ENCODE assay signal across 23 mouse cellular contexts in genomic region chr7:130946303-130946702, GRCm38 (mm10). TPM values are rescaled to one million over a fixed set of nuclear protein-coding genes. Genes with fewer than 3 reads are reported as not detected.
DNase-seq lines count a peak whose midpoint lies in the region; TF ChIP-seq lines count a peak whose summit lies in the region.
"Had no signal": no experiment of that assay in that cellular context is flagged by ENCODE, and none has a peak within 500 bp of the region (broad histone marks: within the 10 kb centered on the region; RNA-seq: fewer than 3 reads in every experiment).

No protein-coding gene starts in this region.

- H3K9ac ChIP-seq in ES-Bruce4 (ENCODE audit: low read depth, poor library complexity, severe bottlenecking), result no peak overlapping the region
- H3K9ac ChIP-seq: embryonic facial prominence, embryonic 12.5 days; hindbrain, embryonic 14.5 days; liver, embryonic 14.5 days had no signal

- DNase-seq in 3T3-L1 (ENCODE audit: low read depth, low spot score) (peak; percentile 95), R1 (ENCODE audit: low read depth, low spot score) (peak; percentile 80)
- no peak for DNase-seq in layer of hippocampus, adult 11-12 months (ENCODE audit: low spot score)
- no peak for DNase-seq in spleen, postnatal 14 days (ENCODE audit: low spot score in 2 of 2)
- DNase-seq: adrenal gland, adult 8-10 months; cerebellum, adult 8-10 months; cerebellum, postnatal 25 days; embryo, embryonic 11 days; gastrocnemius, adult 2 months; gastrocnemius, postnatal 36 days; kidney, adult 9 months; kidney, postnatal 10 days; liver; lung, adult 2 months; lung, postnatal 10 days; midbrain, embryonic 14.5 days; right cerebral cortex, adult 18-20 months; right cerebral cortex, postnatal 4 days had no signal

- H3K79me2 ChIP-seq in myocyte (ENCODE audit: control insufficient read depth, insufficient read depth), result peaks cover 34% of the 10 kb centered on the region

- H3K4me1 ChIP-seq in ES-Bruce4 (ENCODE audit: control insufficient read depth, insufficient read depth, low read length), result peaks cover 5% of the 10 kb centered on the region

- no peaks in the 10 kb centered on the region for H3K36me3 ChIP-seq in ES-Bruce4 (ENCODE audit: control insufficient read depth, insufficient read depth, low read length, poor library complexity, severe bottlenecking)
- peaks cover 8% of the 10 kb centered on the region for H3K36me3 ChIP-seq in myocyte (ENCODE audit: control insufficient read depth, insufficient read depth)
- H3K36me3 ChIP-seq: embryonic facial prominence, embryonic 12.5 days had no signal

- no peak for TF ChIP-seq EP300 in ES-Bruce4 (IDR thresholded peaks at IDR 0.05; ENCODE audit: insufficient read depth, low read depth, low read length)

- no peaks in the 10 kb centered on the region for H3K9me3 ChIP-seq in ES-Bruce4 (replicated peaks; ENCODE audit: control insufficient read depth, insufficient read depth, low read length, poor library complexity, severe bottlenecking)
- H3K9me3 ChIP-seq: embryonic facial prominence, embryonic 12.5 days had no signal

- peak overlapping the region; percentile 26 for H3K4me2 ChIP-seq in myocyte (ENCODE audit: low read depth)
- H3K4me2 ChIP-seq: embryonic facial prominence, embryonic 12.5 days; hindbrain, embryonic 14.5 days had no signal

- no peak overlapping the region for H3ac ChIP-seq in myocyte (ENCODE audit: control insufficient read depth, insufficient read length)

- no peak for TF ChIP-seq CTCF in ES-Bruce4 (IDR thresholded peaks at IDR 0.05; ENCODE audit: low read depth, low read length)

- H3K27me3 ChIP-seq in ES-Bruce4 (ENCODE audit: control insufficient read depth, insufficient read depth, low read length, poor library complexity, severe bottlenecking) (no peaks in the 10 kb centered on the region), myocyte (ENCODE audit: control insufficient read depth, insufficient read depth, insufficient read length) (no peaks in the 10 kb centered on the region)
- H3K27me3 ChIP-seq: embryonic facial prominence, embryonic 12.5 days had no signal

- H3K4me3 ChIP-seq in ES-Bruce4 (ENCODE audit: low read depth, low read length) (no peak overlapping the region), myocyte (no peak overlapping the region)
- H3K4me3 ChIP-seq: embryonic facial prominence, embryonic 12.5 days; gastrocnemius, adult 2 months had no signal

- TF ChIP-seq POLR2A in ES-Bruce4 (IDR thresholded peaks at IDR 0.05; ENCODE audit: insufficient read depth, low read length) (no peak), myocyte (IDR thresholded peaks at IDR 0.05; ENCODE audit: insufficient read length, low read depth) (no peak)

- H3K27ac ChIP-seq in ES-Bruce4 (ENCODE audit: insufficient read depth, low read length), result peak overlapping the region; percentile 83
- H3K27ac ChIP-seq: embryonic facial prominence, embryonic 12.5 days; gastrocnemius, adult 2 months; hindbrain, embryonic 14.5 days; liver, embryonic 14.5 days had no signal

TF ChIP-seq in myocyte, 11 proteins besides CTCF, POLR2A, EP300 and RAD21:
- TF ChIP-seq TCF12 (IDR thresholded peaks at IDR 0.05; ENCODE audit: insufficient read depth, poor library complexity, severe bottlenecking) (peak; percentile 40), TCF3 (IDR thresholded peaks at IDR 0.05; ENCODE audit: insufficient read length, low read depth) (no peak), POLR2AphosphoS2 (IDR thresholded peaks at IDR 0.05; ENCODE audit: insufficient read length, low read depth) (no peak), MYOG (IDR thresholded peaks at IDR 0.05; ENCODE audit: control insufficient read depth in 1 of 3, insufficient read depth in 1 of 3, insufficient read length in 2 of 3, low read depth in 2 of 3) (no peak), SRF (IDR thresholded peaks at IDR 0.05; ENCODE audit: control insufficient read depth, insufficient read length, low read depth) (no peak), USF1 (IDR thresholded peaks at IDR 0.05; ENCODE audit: low read depth) (no peak), E2F4 (IDR thresholded peaks at IDR 0.05; ENCODE audit: insufficient read depth) (no peak), MYOD1 (IDR thresholded peaks at IDR 0.05; ENCODE audit: control insufficient read depth in 1 of 3, insufficient read length in 2 of 3, low read depth in 2 of 3) (peak in 1 of 3 experiments; percentile 3), CEBPB (IDR thresholded peaks at IDR 0.05; ENCODE audit: insufficient read depth, poor library complexity, severe bottlenecking) (peak; percentile 97), REST (IDR thresholded peaks at IDR 0.05; ENCODE audit: insufficient read depth, insufficient read length) (no peak), MAX (IDR thresholded peaks at IDR 0.05; ENCODE audit: low read depth) (no peak)
TF ChIP-seq in myocyte: peak in this region for 3.

RNA-seq across cellular contexts. Expression of gene Htra1, which starts 10.4 kb away (rescaled TPM):
- 33.2 and 34.2 TPM in 2 replicates for polyA plus RNA-seq in ES-Bruce4 (2011; ENCODE audit: insufficient read depth, insufficient read length, low read depth, missing spikeins)
- 176 TPM for polyA plus RNA-seq in myocyte (2012; fragmentation: generic; extraction: Trizol)

Comparison
In these comparisons a context has a peak if more than half of its experiments do, and no peak if none do; other contexts are left out.
1. DNase-seq: peak in 3T3-L1 (single experiment) and R1 (single experiment); none in layer of hippocampus, adult 11-12 months (single experiment) and spleen, postnatal 14 days (0 of 2).